Mouse (Mus musculus) erythroblast, embryonic 14.5 days (primary cell): ENCODE results near the gene Klhdc8a.

Source experiments
- GATA1 ChIP-seq: IDR thresholded peaks from 2 replicates; pipeline ENCODE4 v1.6.1; 2012; ENCODE audit warnings: low read length, inconsistent platforms, mixed read lengths
- TAL1 ChIP-seq: IDR thresholded peaks from 3 replicates; pipeline ENCODE4 v1.6.1; 2012; ENCODE audit warnings: low read length, inconsistent platforms, mixed read lengths

DNA sequence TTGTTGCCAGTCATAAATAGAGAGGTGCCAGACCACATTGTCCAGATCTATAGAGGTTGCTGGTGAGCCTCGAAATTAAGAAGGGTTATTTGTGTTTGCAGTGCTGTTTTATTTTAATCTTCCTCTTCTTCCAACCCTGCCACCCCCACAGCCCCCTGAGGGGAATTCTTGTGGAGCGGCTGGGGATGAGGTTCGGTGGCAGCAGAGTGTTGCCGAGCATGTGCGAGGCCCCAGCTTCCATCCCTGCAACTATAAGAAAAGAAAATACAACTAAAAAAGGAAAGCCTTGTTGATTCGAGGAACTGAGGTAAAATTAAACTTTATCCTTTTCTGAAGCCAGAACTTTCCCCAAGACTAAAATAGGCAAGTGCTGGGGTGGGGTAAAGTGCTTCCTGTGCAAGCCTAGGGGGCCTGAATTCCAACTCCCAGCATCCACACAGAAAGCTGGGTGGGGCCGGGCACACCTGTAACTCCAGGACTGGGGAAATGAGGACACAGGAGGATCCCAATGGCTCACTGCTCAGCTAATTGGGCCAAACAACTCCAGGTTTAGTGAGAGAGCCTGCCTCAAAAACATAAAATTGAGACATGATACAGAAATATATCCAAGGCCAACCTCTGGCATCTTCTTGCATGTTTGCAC lies 29.9 kb upstream of the Klhdc8a start:
- TF ChIP-seq GATA1 (no peak), TAL1 (no peak)
